In genomic region chr1:55888711-55889366, GRCm38 (mm10) we compare ENCODE assay signal across 12 mouse cellular contexts.
DNase-seq lines count a peak whose midpoint lies in the region; ATAC-seq and TF ChIP-seq lines count a peak whose summit lies in the region.
"Had no signal": no experiment of that assay in that cellular context is flagged by ENCODE, and none has a peak within 500 bp of the region (broad histone marks: within the 10 kb centered on the region; RNA-seq: fewer than 3 reads in every experiment).

No protein-coding gene starts in this region.

- 0 out of 2 replicates have a peak, but pooled peaks have one; percentile 47 for ATAC-seq in hindbrain, embryonic 11.5 days (ENCODE audit: low FRiP score)
- no peak for ATAC-seq in hindbrain, embryonic 13.5 days (ENCODE audit: low FRiP score)
- ATAC-seq in forebrain, embryonic 12.5 days (ENCODE audit: low FRiP score): 0 out of 2 replicates have a peak, but pooled peaks have one; percentile 24
- ATAC-seq in midbrain, embryonic 12.5 days (ENCODE audit: low FRiP score, low read depth): peak; percentile 63
- ATAC-seq in intestine, embryonic 15.5 days: no peak

- H3K9ac ChIP-seq in hindbrain, embryonic 11.5 days (ENCODE audit: low read depth, low read length): no peak overlapping the region
- H3K9ac ChIP-seq in hindbrain, embryonic 13.5 days: no peak overlapping the region
- no peak overlapping the region for H3K9ac ChIP-seq in forebrain, embryonic 12.5 days
- no peak overlapping the region for H3K9ac ChIP-seq in midbrain, embryonic 12.5 days (replicated peaks)
- H3K9ac ChIP-seq in intestine, embryonic 15.5 days: no peak overlapping the region

- H3K36me3 ChIP-seq in hindbrain, embryonic 11.5 days (ENCODE audit: control insufficient read depth, insufficient read depth, low read length): no peaks in the 10 kb centered on the region
- no peaks in the 10 kb centered on the region for H3K36me3 ChIP-seq in hindbrain, embryonic 13.5 days
- H3K36me3 ChIP-seq in forebrain, embryonic 12.5 days (replicated peaks): no peaks in the 10 kb centered on the region
- H3K36me3 ChIP-seq in midbrain, embryonic 12.5 days: no peaks in the 10 kb centered on the region
- H3K36me3 ChIP-seq in intestine, embryonic 15.5 days: no peaks in the 10 kb centered on the region

- H3K9me3 ChIP-seq in hindbrain, embryonic 11.5 days (ENCODE audit: control insufficient read depth, low read length): no peaks in the 10 kb centered on the region
- no peaks in the 10 kb centered on the region for H3K9me3 ChIP-seq in hindbrain, embryonic 13.5 days
- no peaks in the 10 kb centered on the region for H3K9me3 ChIP-seq in forebrain, embryonic 12.5 days
- H3K9me3 ChIP-seq in midbrain, embryonic 12.5 days: no peaks in the 10 kb centered on the region
- H3K9me3 ChIP-seq in intestine, embryonic 15.5 days: no peaks in the 10 kb centered on the region

- no peak overlapping the region for H3K4me2 ChIP-seq in hindbrain, embryonic 11.5 days (replicated peaks; ENCODE audit: low read depth, low read length)
- H3K4me2 ChIP-seq in hindbrain, embryonic 13.5 days: no peak overlapping the region
- peak overlapping the region; percentile 33; the same call in 1 of the 2 replicates for H3K4me2 ChIP-seq in forebrain, embryonic 12.5 days
- H3K4me2 ChIP-seq in midbrain, embryonic 12.5 days (replicated peaks): peak overlapping the region; percentile 37
- H3K4me2 ChIP-seq in intestine, embryonic 15.5 days (replicated peaks): no peak overlapping the region

- peak; percentile 49; the same call in 1 of the 2 replicates for TF ChIP-seq POLR2A in cortical plate, adult 2 months (IDR thresholded peaks at IDR 0.05; ENCODE audit: extremely low read depth, insufficient read depth, low read length)

- no peak overlapping the region for H3K4me3 ChIP-seq in hindbrain, embryonic 11.5 days (ENCODE audit: low read depth, low read length)
- H3K4me3 ChIP-seq in hindbrain, embryonic 13.5 days: no peak overlapping the region
- peak overlapping the region; percentile 1; the same call in 1 of the 2 replicates for H3K4me3 ChIP-seq in cortical plate, adult 2 months (ENCODE audit: insufficient read depth, low read length)
- H3K4me3 ChIP-seq in forebrain, embryonic 12.5 days (replicated peaks): no peak overlapping the region
- H3K4me3 ChIP-seq in midbrain, embryonic 12.5 days: no peak overlapping the region
- no peak overlapping the region for H3K4me3 ChIP-seq in intestine, embryonic 15.5 days (replicated peaks)

- no peak for TF ChIP-seq CTCF in cortical plate, adult 2 months (IDR thresholded peaks at IDR 0.05; ENCODE audit: extremely low read depth, insufficient read depth, low read length)

- no peaks in the 10 kb centered on the region for H3K4me1 ChIP-seq in hindbrain, embryonic 11.5 days (replicated peaks; ENCODE audit: control insufficient read depth, insufficient read depth, low read length)
- peaks cover 9% of the 10 kb centered on the region for H3K4me1 ChIP-seq in hindbrain, embryonic 13.5 days (replicated peaks)
- H3K4me1 ChIP-seq in cortical plate, adult 2 months (ENCODE audit: control insufficient read depth, insufficient read depth, low read length): no peaks in the 10 kb centered on the region
- peaks cover 23% of the 10 kb centered on the region for H3K4me1 ChIP-seq in forebrain, embryonic 12.5 days
- peaks cover 26% of the 10 kb centered on the region for H3K4me1 ChIP-seq in midbrain, embryonic 12.5 days
- no peaks in the 10 kb centered on the region for H3K4me1 ChIP-seq in intestine, embryonic 15.5 days (replicated peaks)

- H3K27ac ChIP-seq in hindbrain, embryonic 11.5 days (ENCODE audit: low read depth, low read length): no peak overlapping the region
- H3K27ac ChIP-seq in hindbrain, embryonic 13.5 days: no peak overlapping the region
- peak overlapping the region; percentile 71 for H3K27ac ChIP-seq in cortical plate, adult 2 months (ENCODE audit: insufficient read depth, low read length)
- H3K27ac ChIP-seq in forebrain, embryonic 12.5 days: no peak overlapping the region
- no peak overlapping the region for H3K27ac ChIP-seq in midbrain, embryonic 12.5 days (replicated peaks)
- no peak overlapping the region for H3K27ac ChIP-seq in intestine, embryonic 15.5 days

- 57% methylated on average over 17 of the region's 17 CpGs for WGBS in hindbrain, embryonic 11.5 days
- WGBS in hindbrain, embryonic 13.5 days: 46% methylated on average over 17 of the region's 17 CpGs
- 18% methylated on average over 17 of the region's 17 CpGs for WGBS in forebrain, embryonic 12.5 days
- 12% methylated on average over 17 of the region's 17 CpGs for WGBS in midbrain, embryonic 12.5 days
- WGBS in intestine, embryonic 15.5 days: 63% methylated on average over 17 of the region's 17 CpGs

- no peaks in the 10 kb centered on the region for H3K27me3 ChIP-seq in hindbrain, embryonic 11.5 days (ENCODE audit: control insufficient read depth, insufficient read depth, low read length)
- peaks cover 21% of the 10 kb centered on the region; the same call in 1 of the 2 replicates for H3K27me3 ChIP-seq in hindbrain, embryonic 13.5 days
- peaks cover 66% of the 10 kb centered on the region for H3K27me3 ChIP-seq in forebrain, embryonic 12.5 days
- H3K27me3 ChIP-seq in midbrain, embryonic 12.5 days: peaks cover 79% of the 10 kb centered on the region
- H3K27me3 ChIP-seq in intestine, embryonic 15.5 days (replicated peaks): 0 out of 2 replicates have a peak, but pooled peaks cover 3% of the 10 kb centered on the region

- no peak for DNase-seq in hindbrain, embryonic 11.5 days (ENCODE audit: low spot score)
- no peak for DNase-seq in adrenal gland, adult 2 months
- DNase-seq in thymus, adult 18-20 months: no peak
- DNase-seq: cerebellum, adult 11 months; layer of hippocampus, postnatal 36 days; spleen, adult 18-20 months; thymus, postnatal 4 days had no signal

Comparison
In these comparisons a context has a peak if more than half of its experiments do, and no peak if none do; other contexts are left out.
1. ATAC-seq: peak in hindbrain, embryonic 11.5 days (single experiment), forebrain, embryonic 12.5 days (single experiment) and midbrain, embryonic 12.5 days (single experiment); none in hindbrain, embryonic 13.5 days (single experiment) and intestine, embryonic 15.5 days (single experiment).
2. H3K4me2 ChIP-seq: peak in forebrain, embryonic 12.5 days (single experiment) and midbrain, embryonic 12.5 days (single experiment); none in hindbrain, embryonic 11.5 days (single experiment), hindbrain, embryonic 13.5 days (single experiment) and intestine, embryonic 15.5 days (single experiment).